Mouse (Mus musculus) gastrocnemius, postnatal 25 days (tissue): ENCODE data around the gene Sox10. TPM values are rescaled to one million over a fixed set of nuclear protein-coding genes. Genes with fewer than 3 reads are reported as not detected.

Experiments
- DNase-seq: peaks from one replicate; pipeline ENCODE4 v3.0.0; 2022
- total RNA-seq, 2 experiments: library from RNA; stranded (reverse); gene quantifications; 1 replicate in 1 of 2; 2 replicates in 1 of 2; pipeline ENCODE4 v1.2.3; 2021

Gene Sox10
- total RNA-seq, 2 experiments from 2014 or later = 1.3 to 1.8 TPM

DNA sequence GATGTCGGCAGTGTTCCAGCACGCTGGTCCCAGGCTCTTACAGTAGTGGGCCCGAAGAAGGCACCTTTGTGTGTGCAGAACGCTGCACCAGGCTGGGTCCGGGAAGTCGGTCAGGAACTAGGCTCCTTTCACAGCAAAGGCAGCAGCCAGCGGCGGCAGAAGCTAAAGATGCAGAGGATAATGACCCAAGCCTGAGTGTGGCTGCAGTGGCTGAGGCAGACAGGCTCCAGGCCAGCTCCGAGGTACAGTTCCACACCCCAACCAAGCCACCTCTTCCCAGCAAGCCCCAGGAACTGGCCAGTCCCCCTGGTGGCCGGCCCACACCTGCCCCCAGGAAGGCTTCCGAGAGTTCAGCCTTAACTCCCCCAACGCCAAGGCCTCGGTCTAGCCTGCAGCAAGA is 42.5 kb downstream of the Sox10 start:
- no peak for DNase-seq

DNA sequence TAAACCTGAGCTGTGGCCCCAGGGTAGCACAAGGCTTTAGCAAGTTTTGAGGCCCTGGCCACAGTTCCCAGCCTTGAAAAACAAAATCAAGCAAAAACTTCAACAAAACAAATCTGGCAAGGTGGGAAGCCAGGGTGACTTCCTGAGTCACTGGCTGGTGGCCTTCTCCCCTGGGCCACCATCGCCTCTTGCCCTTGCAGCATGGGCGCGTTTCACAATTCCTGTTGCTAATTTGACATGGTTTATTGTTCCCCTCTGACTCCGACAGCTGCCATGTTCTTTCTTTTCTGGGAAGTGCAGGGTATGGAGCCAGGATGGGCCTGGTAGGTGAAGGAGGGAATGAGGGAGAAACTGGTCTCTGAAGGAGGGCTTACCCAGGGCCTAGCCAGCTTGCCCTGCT is 42.9 kb downstream of the Sox10 start:
- DNase-seq = no peak

DNA sequence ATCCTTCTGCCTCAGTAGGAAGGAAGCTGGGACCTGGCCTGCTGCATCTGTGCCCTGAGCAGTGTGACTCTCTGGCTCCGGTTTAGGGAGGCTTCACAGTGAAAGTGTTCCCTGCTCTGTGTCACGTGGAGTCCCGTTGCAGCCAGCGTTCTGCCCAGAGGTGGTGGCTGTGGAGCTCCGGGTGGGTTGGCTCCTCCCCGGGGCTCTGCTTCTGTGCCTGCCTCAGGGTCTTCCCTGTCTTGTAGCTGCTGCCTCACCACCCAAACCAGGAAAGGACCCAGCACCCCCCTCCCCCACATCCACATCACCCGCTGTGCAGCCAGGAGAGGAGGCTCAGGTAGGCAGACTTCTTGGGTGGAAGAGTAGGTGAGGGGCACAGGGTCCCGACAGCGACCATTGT is 45.5 kb downstream of the Sox10 start:
- no peak for DNase-seq

DNA sequence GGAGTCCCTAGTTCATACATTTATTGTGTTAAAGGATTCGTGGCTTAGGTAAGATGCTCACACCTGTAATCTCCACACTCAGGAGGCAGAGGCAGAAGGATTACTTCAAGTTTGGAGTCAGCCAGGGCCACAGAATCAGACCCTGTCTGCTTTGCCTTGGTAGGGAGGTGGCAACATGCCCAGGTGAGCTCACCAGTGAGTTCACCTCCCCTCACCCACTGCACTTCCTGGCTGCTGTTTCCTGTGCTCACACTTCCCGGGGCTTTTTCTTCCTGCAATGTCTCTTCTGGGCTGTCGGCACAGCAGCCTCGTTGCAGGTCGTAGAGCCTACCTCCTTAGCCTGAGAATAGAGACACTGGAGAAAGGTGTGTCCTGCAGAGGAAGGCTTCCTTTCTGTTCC is 49.8 kb downstream of the Sox10 start:
- DNase-seq = no peak

DNA sequence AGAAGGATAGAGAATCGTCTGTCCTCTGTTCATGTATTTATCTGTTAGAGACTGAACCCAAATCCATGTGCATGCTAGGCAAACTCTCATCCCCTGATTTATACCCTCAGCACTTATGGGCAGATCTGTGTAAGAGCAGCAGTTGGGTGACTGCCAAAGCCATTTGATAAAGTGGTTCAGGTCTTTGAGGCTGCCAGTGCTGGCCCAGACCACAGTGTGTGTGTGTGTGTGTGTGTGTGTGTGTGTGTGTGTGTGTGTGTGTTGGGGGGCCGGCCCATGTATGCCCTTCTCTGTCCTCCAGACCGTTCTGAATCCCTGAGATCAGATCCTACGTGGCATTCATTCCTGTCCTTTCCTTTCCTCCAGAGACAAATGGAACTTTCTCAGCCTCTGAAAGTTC is 53.3 kb downstream of the Sox10 start:
- no peak for DNase-seq

DNA sequence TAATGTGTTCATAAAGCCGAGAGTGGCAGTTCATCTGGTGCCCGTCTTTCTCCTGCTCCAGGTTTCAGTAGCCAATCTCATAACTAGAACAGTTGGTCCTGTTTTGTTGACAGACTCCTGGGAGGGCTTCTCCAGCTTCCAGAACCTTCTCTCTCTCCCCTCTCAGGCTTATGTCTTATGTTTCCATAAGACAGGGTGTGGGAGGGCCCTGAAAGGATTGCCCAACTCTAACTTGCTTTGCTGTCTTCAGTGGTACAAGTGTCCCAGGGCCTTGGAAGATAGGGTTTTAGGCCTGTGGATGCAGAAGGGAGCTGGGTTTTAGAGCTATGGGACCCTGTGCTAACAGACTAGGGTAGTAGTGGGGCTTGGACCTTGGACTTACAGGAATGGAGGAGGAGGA is 54.5 kb downstream of the Sox10 start:
- DNase-seq = no peak

DNA sequence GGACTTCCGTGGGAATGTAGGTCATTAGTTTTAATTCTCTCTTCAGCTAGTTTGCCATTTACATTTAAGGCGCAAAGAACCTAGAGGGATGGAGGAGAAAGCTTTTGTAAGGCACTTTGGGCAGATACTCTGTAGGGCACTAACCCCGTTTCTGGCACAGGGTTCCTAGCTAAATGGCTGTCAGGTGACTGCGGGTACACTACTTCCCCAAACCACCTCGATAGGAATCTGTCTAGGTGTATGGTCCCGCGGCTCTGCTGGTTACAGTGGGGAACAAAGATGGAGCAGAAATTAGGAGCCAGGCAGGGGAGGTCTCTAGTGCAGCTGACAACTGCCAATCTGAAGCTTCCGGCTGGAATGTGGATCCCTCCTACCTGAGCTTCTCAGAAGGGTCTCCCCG is 55.0 kb downstream of the Sox10 start:
- DNase-seq = no peak

DNA sequence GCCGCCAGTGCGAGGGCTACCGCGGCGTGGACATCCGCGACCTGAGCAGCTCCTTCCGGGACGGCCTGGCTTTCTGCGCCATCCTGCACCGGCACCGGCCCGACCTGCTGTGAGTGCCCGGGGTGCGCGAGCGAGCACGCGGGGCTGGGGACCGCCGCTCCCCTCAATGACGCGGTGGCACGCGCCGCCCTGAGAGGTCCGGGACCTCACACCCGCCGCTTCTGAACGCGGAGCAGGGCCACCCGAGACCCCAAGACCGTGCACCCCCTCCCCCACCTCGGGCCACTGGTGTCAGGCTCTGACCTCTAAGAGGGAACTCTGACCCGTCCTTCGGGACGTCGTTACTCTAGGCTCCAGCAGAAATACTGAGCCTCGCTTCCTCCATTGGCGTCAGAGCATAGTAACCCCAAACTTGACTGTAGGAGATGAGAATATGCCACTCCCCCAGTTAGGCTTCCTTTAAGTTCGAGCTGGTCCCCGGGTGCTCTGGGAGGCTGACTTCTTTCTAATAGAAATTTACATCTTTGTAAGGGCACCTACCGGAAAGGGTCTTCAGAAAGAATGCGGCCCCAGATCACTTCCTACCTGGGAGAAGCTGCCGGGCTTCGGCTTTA is 55.6 kb downstream of the Sox10 start:
- DNase-seq = no peak

DNA sequence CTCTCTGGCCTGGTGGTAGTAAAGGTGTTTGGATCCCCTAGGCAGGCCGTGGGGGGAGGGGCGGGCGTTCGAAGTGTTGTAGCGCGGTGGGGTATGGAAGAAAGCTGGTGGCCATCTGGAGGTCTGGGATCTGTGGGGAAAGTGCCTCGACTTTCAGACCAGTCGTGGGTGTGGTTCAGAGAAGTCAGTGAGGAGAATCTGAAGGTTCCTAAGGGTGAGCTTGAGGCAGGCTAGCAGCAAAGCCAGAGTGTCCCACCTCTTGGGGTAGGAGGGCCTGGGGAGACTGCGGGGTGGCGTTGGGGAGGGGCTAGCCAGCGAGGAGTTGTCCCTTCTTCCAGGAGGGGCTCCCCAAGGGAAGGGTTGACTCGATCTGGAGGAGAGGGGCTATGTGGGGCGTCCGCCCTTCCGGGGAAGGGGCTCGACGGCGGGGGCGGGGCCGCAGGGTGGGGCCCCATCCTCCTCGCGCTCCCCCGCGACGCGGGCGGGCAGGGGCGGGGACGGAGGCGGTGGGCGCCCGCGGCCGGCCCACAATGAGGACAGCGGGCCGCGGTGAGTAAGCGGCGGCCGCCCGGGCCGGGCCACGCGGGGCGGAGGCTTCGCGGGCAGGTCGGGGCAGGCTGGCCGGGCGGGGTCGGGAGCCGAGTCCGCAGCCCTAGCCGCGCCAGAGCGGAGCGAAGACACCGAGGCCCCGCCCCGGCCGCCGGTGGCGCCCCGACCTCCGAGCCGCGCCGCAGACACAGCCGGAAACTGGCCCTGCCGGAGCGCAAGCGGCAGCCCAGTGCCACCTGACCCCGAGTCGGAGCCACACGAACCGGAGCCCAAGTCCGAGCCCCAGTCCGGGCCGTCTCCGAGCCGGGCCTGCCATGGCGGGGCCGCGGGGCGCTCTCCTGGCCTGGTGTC is 56.4 kb downstream of the Sox10 start, which contains the start of gene Micall1:
Gene Micall1 (plus strand): TSS at position 478 of the 900 bp plus-strand sequence.
- peak; percentile 79 for DNase-seq

DNA sequence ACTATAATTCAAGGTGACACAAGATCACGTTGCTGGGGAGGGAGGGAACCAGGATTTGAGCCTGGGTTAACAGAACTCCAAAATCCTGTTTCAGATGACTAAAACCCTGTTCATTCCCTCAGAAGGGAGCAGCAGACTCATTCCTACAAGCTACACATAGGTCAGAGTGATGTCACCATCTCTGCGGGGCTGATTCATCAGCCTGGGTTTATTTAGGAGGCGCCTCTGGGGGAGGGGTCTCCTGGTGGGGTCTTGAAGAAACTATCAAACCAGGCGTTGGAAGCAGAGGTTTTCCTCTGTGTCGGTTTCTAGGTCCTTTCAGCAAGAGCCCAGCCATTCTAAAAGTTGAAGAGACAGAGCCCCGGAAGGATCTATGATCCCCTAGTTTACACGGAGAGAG is 57.1 kb downstream of the Sox10 start:
- no peak for DNase-seq

DNA sequence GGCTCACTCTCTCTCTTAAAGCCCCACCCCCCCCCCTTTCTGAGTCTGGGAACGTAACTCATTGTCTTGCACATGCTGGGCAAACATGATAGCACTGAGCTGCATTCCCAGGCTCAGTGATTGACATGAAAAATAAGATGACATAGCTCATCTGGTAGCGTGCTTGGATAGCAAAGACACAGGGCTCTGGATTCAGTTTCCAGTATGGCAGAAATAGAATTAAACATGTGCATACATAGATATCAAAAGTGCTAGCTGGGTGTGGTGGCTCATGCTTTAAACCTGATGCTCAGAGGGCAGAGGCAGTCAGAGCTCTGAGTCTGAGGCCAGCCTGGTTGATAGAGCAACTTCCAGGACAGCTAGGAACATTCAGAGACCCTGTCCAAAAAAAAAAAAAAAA is 59.2 kb downstream of the Sox10 start:
- no peak for DNase-seq

Other genes starting within 250 kb of the Sox10 start
- gene Lgals1, start 238.5 kb downstream of the Sox10 start, total RNA-seq = 100 to 1,000 TPM; 224 to 270 TPM
- 10 to 100 TPM; 22.2 to 23.1 TPM for gene Nol12, start 230.3 kb downstream of the Sox10 start, total RNA-seq
- gene Triobp, start 217.5 kb downstream of the Sox10 start, total RNA-seq = 10 to 100 TPM; 35.3 to 42.2 TPM
- gene H1f0, start 136.8 kb downstream of the Sox10 start, total RNA-seq = 10 to 100 TPM; 73.2 to 75.3 TPM
- not detected for gene Galr3, start 123.4 kb downstream of the Sox10 start, total RNA-seq
- gene Ankrd54, start 102.3 kb downstream of the Sox10 start, total RNA-seq = 1 to 10 TPM; 3.6 to 4.4 TPM
- gene Eif3l, start 90.1 kb downstream of the Sox10 start, total RNA-seq = 10 to 100 TPM; 46.3 to 53.2 TPM
- 10 to 100 TPM; 14.0 to 15.0 TPM for gene Micall1, start 56.3 kb downstream of the Sox10 start, total RNA-seq
- 10 to 100 TPM; 65.8 to 66.9 TPM for gene Polr2f, start 24.2 kb downstream of the Sox10 start, total RNA-seq
- 1 to 10 TPM in 1 of 2 experiments, under 1 TPM in 1; 0.56 to 1.6 TPM for gene 1700088E04Rik, start 24.0 kb downstream of the Sox10 start, total RNA-seq
- 10 to 100 TPM; 24.8 to 28.5 TPM for gene Pick1, start 63.9 kb upstream of the Sox10 start, total RNA-seq
- under 1 TPM; 0.23 to 0.54 TPM for gene Gm49486, start 64.2 kb upstream of the Sox10 start, total RNA-seq
- under 1 TPM in 1 of 2 experiments, not detected in 1; 0.20 TPM for gene Slc16a8, start 89.5 kb upstream of the Sox10 start, total RNA-seq
- gene Baiap2l2, start 120.3 kb upstream of the Sox10 start, total RNA-seq = 1 to 10 TPM; 1.6 to 1.9 TPM
- gene Pla2g6, start 163.2 kb upstream of the Sox10 start, total RNA-seq = 10 to 100 TPM; 15.0 to 16.0 TPM
- gene Maff, start 181.4 kb upstream of the Sox10 start, total RNA-seq = 1 to 10 TPM; 2.7 to 3.8 TPM
- 10 to 100 TPM; 28.4 to 30.4 TPM for gene Tmem184b, start 238.3 kb upstream of the Sox10 start, total RNA-seq